ENCODE assay signal across 10 mouse cellular contexts in the genomic region with DNA sequence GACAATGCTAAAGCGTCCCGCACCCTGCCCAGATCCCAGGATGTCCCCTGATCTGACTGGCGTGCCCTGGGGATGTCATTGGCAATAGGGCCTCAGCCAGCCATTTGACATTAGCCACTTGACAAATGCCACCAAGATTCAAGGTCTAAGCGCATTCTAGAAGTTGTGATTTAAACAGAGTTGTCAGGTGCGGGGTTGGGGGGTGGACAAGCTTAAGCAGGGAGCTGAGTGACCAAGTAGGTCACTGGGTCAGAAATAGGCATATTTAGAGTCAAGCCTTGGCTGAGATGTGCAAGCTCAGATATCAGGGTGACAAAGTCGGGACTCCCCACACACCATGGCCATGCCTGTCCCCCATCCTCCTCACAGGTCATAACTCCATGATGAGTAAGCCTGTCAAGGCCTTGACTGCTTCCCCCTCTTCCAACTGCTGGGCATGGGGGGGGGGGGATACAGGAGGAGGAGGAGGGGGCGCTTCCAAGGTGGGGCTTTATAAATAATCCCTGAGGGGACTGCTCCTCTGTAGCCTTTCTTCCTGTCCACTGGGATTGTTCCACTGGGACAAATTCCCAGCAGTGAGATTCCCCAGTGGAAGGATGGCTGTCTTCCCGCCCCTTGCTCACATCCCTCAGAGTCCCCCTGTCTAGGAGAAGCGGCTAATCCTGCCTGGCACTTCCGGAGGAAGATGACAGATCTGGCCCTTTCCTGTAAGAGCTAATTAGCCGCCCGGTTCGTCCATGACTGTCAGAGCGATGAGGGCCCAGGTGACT. TPM values are rescaled to one million over a fixed set of nuclear protein-coding genes. Genes with fewer than 3 reads are reported as not detected.
A peak's percentile ranks its signal among the peaks of the same experiment; 100 is the strongest.
DNase-seq lines count a peak whose midpoint lies in the region; ATAC-seq and TF ChIP-seq lines count a peak whose summit lies in the region.
"Had no signal": no experiment of that assay in that cellular context is flagged by ENCODE, and none has a peak within 500 bp of the region (broad histone marks: within the 10 kb centered on the region; RNA-seq: fewer than 3 reads in every experiment).

No protein-coding gene starts in this region.

- TF ChIP-seq CTCF in hindbrain, postnatal 0 days (IDR thresholded peaks at IDR 0.05; ENCODE audit: low read depth): no peak; the same call in 1 of the 2 replicates

- no peak overlapping the region for H3K27ac ChIP-seq in heart, embryonic 16.5 days (ENCODE audit: low read length)
- no peak overlapping the region for H3K27ac ChIP-seq in hindbrain, postnatal 0 days
- H3K27ac ChIP-seq in neural tube, embryonic 12.5 days: peak overlapping the region; percentile 50; the same call in 1 of the 2 replicates

- WGBS in heart, embryonic 16.5 days: 41% methylated on average over 14 of the region's 14 CpGs
- 43% methylated on average over 13 of the region's 14 CpGs for WGBS in hindbrain, postnatal 0 days
- 38% methylated on average over 14 of the region's 14 CpGs for WGBS in neural tube, embryonic 12.5 days

- intact Hi-C loops in heart, postnatal 14 days (cut with DNase I): no loop called here

- H3K27me3 ChIP-seq in heart, embryonic 16.5 days (ENCODE audit: control insufficient read depth, insufficient read depth, low read length): no peaks in the 10 kb centered on the region
- H3K27me3 ChIP-seq in hindbrain, postnatal 0 days (ENCODE audit: insufficient read depth, low read length): no peaks in the 10 kb centered on the region
- no peaks in the 10 kb centered on the region for H3K27me3 ChIP-seq in neural tube, embryonic 12.5 days (replicated peaks)

- no peak overlapping the region for H3K9ac ChIP-seq in heart, embryonic 16.5 days (ENCODE audit: low read length)
- H3K9ac ChIP-seq in hindbrain, postnatal 0 days (replicated peaks; ENCODE audit: low read length): no peak overlapping the region
- H3K9ac ChIP-seq in neural tube, embryonic 12.5 days: 0 out of 2 replicates have a peak overlapping the region, but pooled peaks have one; percentile 26

- no peaks in the 10 kb centered on the region for H3K36me3 ChIP-seq in heart, embryonic 16.5 days (ENCODE audit: control insufficient read depth, insufficient read depth)
- no peaks in the 10 kb centered on the region for H3K36me3 ChIP-seq in hindbrain, postnatal 0 days (ENCODE audit: insufficient read depth, low read length)
- no peaks in the 10 kb centered on the region for H3K36me3 ChIP-seq in neural tube, embryonic 12.5 days

- H3K9me3 ChIP-seq in heart, embryonic 16.5 days (replicated peaks; ENCODE audit: control insufficient read depth, low read length): no peaks in the 10 kb centered on the region
- no peaks in the 10 kb centered on the region for H3K9me3 ChIP-seq in hindbrain, postnatal 0 days (ENCODE audit: low read length)
- H3K9me3 ChIP-seq in neural tube, embryonic 12.5 days: no peaks in the 10 kb centered on the region

- H3K4me3 ChIP-seq in heart, embryonic 16.5 days (ENCODE audit: low read length): no peak overlapping the region
- H3K4me3 ChIP-seq in hindbrain, postnatal 0 days (ENCODE audit: low read length): no peak overlapping the region
- no peak overlapping the region for H3K4me3 ChIP-seq in neural tube, embryonic 12.5 days

- H3K4me2 ChIP-seq in heart, embryonic 16.5 days (ENCODE audit: low read depth, low read length): 0 out of 2 replicates have a peak overlapping the region, but pooled peaks have one; percentile 2
- peak overlapping the region; percentile 8; the same call in 1 of the 2 replicates for H3K4me2 ChIP-seq in hindbrain, postnatal 0 days (ENCODE audit: low read depth, low read length)
- H3K4me2 ChIP-seq in neural tube, embryonic 12.5 days (replicated peaks): peak overlapping the region; percentile 44

- no peak for ATAC-seq in heart, embryonic 16.5 days (replicated peaks; ENCODE audit: extremely low read depth, insufficient read depth, low FRiP score)
- peak; percentile 42 for ATAC-seq in hindbrain, postnatal 0 days
- ATAC-seq in neural tube, embryonic 12.5 days (ENCODE audit: low FRiP score, low read depth): peak; percentile 33; the same call in 1 of the 2 replicates

- 0 out of 2 replicates have a peak, but pooled peaks cover 3% of the 10 kb centered on the region for H3K4me1 ChIP-seq in heart, embryonic 16.5 days (ENCODE audit: control insufficient read depth, insufficient read depth, low read length)
- no peaks in the 10 kb centered on the region for H3K4me1 ChIP-seq in hindbrain, postnatal 0 days (ENCODE audit: insufficient read depth, low read length)
- H3K4me1 ChIP-seq in neural tube, embryonic 12.5 days: peaks cover 18% of the 10 kb centered on the region

- no peak for DNase-seq in heart, postnatal 14 days
- peak; percentile 67 for DNase-seq in embryo, embryonic 11 days
- DNase-seq in hindbrain, postnatal 0 days (ENCODE audit: low spot score): peak; percentile 49
- DNase-seq in gastrocnemius, postnatal 10 days: no peak
- no peak for DNase-seq in gastrocnemius, postnatal 4 days (ENCODE audit: low spot score in 2 of 2)
- no peak for DNase-seq in Muller cell, postnatal 12 days (ENCODE audit: inconsistent ontology term)

RNA-seq across cellular contexts. Expression of a gene that starts 9.4 kb away (rescaled TPM):
- polyA plus RNA-seq in heart, embryonic 16.5 days (2015; fragmentation: Nextera tagmentation; extraction: Ambion mirVana): 4.2 and 4.6 TPM in 2 replicates
- total RNA-seq in heart, postnatal 14 days (2021): 10 to 100 TPM; 33.2 to 35.2 TPM
- 86.3 and 94.7 TPM in 2 replicates for total RNA-seq in hindbrain, postnatal 0 days (2014; rRNA removed)
- polyA plus RNA-seq in hindbrain, postnatal 0 days (2015; fragmentation: Nextera tagmentation; extraction: Ambion mirVana): 16.9 and 17.0 TPM in 2 replicates
- polyA plus RNA-seq in neural tube, embryonic 12.5 days (2016; fragmentation: Nextera tagmentation; extraction: Ambion mirVana): 14.5 and 20.4 TPM in 2 replicates
- 1 to 10 TPM; 5.0 to 5.1 TPM for total RNA-seq in gastrocnemius, postnatal 10 days (2021)
- total RNA-seq in gastrocnemius, postnatal 4 days (2021): 1 to 10 TPM; 7.3 to 8.4 TPM
- total RNA-seq: monocyte, adult 5-6 weeks had no signal

RNA-seq across cellular contexts. Expression of a gene that starts 21.4 kb away (rescaled TPM):
- polyA plus RNA-seq in heart, embryonic 16.5 days (2015; fragmentation: Nextera tagmentation; extraction: Ambion mirVana): 0.84 and 0.95 TPM in 2 replicates
- total RNA-seq in heart, postnatal 14 days (2021): 1 to 10 TPM; 1.7 TPM
- 10.2 and 10.8 TPM in 2 replicates for total RNA-seq in hindbrain, postnatal 0 days (2014; rRNA removed)
- 2.8 and 3.2 TPM in 2 replicates for polyA plus RNA-seq in hindbrain, postnatal 0 days (2015; fragmentation: Nextera tagmentation; extraction: Ambion mirVana)
- polyA plus RNA-seq in neural tube, embryonic 12.5 days (2016; fragmentation: Nextera tagmentation; extraction: Ambion mirVana): 2.1 and 2.3 TPM in 2 replicates
- under 1 TPM; 0.38 to 0.54 TPM for total RNA-seq in gastrocnemius, postnatal 10 days (2021)
- total RNA-seq in gastrocnemius, postnatal 4 days (2021): 1 to 10 TPM in 1 of 2 experiments, under 1 TPM in 1; 0.74 to 1.0 TPM
- total RNA-seq: CH12.LX; monocyte, adult 5-6 weeks had no signal

RNA-seq across cellular contexts. Expression of a gene that starts 49.5 kb away (rescaled TPM):
- polyA plus RNA-seq in heart, embryonic 16.5 days (2015; fragmentation: Nextera tagmentation; extraction: Ambion mirVana): 4.9 TPM in 2 replicates
- 1 to 10 TPM in 1 of 2 experiments, under 1 TPM in 1; 0.54 to 1.7 TPM for total RNA-seq in heart, postnatal 14 days (2021)
- 36.3 and 39.8 TPM in 2 replicates for total RNA-seq in hindbrain, postnatal 0 days (2014; rRNA removed)
- 46.2 and 49.7 TPM in 2 replicates for polyA plus RNA-seq in hindbrain, postnatal 0 days (2015; fragmentation: Nextera tagmentation; extraction: Ambion mirVana)
- 12.7 and 19.0 TPM in 2 replicates for polyA plus RNA-seq in neural tube, embryonic 12.5 days (2016; fragmentation: Nextera tagmentation; extraction: Ambion mirVana)
- total RNA-seq in gastrocnemius, postnatal 10 days (2021): 1 to 10 TPM; 1.1 to 1.5 TPM
- total RNA-seq in gastrocnemius, postnatal 4 days (2021): 1 to 10 TPM; 1.9 to 2.4 TPM
- total RNA-seq: CH12.LX; monocyte, adult 5-6 weeks had no signal

Comparison
In these comparisons a context has a peak if more than half of its experiments do, and no peak if none do; other contexts are left out.
1. DNase-seq: peak in embryo, embryonic 11 days (single experiment) and hindbrain, postnatal 0 days (single experiment); none in heart, postnatal 14 days (0 of 2), gastrocnemius, postnatal 10 days (single experiment), gastrocnemius, postnatal 4 days (0 of 2) and Muller cell, postnatal 12 days (single experiment).
2. RNA of a gene that starts 49.5 kb away (total RNA-seq): 36.3 to 39.8 TPM in hindbrain, postnatal 0 days; 1.9 to 2.4 TPM in gastrocnemius, postnatal 4 days, 0.54 to 1.7 TPM in heart, postnatal 14 days and 1.1 to 1.5 TPM in gastrocnemius, postnatal 10 days; every median in the first group is over 10 times any median in the second.
3. Peak in every context shown above with its lines, with median percentiles within 50 percentile points of each other: H3K4me2 ChIP-seq.